Mouse (Mus musculus): ENCODE data around the gene Hid1. TPM values are rescaled to one million over a fixed set of nuclear protein-coding genes. Genes with fewer than 3 reads are reported as not detected.

The Hid1 gene
- polyA plus RNA-seq, 1 experiment from 2014 or later: 14.8 TPM

- WGBS: 43% methylated on average over 2 of the region's 2 CpGs
- Histone ChIP-seq H3K36me3 (no peaks in the 10 kb centered on the region), H3K27ac (no peak overlapping the region), H3K4me3 (no peak overlapping the region), H3K27me3 (ENCODE audit: insufficient read depth, poor library complexity, severe bottlenecking) (peaks cover 94% of the 10 kb centered on the region), H3K9me3 (no peaks in the 10 kb centered on the region), H3K4me1 (replicated peaks) (peaks cover 14% of the 10 kb centered on the region)
- DNase-seq (ENCODE audit: low spot score): no peak
Measured at GRCm38 (mm10) chr11:115372737-115373136, 5.2 kb upstream of the Hid1 start.

GRCm38 (mm10) chr11:115372015-115372414 lies 4.5 kb upstream of the Hid1 start:
- WGBS: 73% methylated on average over 1 of the region's 1 CpGs
- peaks cover 98% of the 10 kb centered on the region for H3K27me3 ChIP-seq (ENCODE audit: insufficient read depth, poor library complexity, severe bottlenecking)
- H3K4me1 ChIP-seq (replicated peaks): peaks cover 22% of the 10 kb centered on the region
- H3K4me3 ChIP-seq: no peak overlapping the region
- no peaks in the 10 kb centered on the region for H3K36me3 ChIP-seq
- no peak overlapping the region for H3K27ac ChIP-seq
- no peak for DNase-seq (ENCODE audit: low spot score)
- H3K9me3 ChIP-seq: no peaks in the 10 kb centered on the region

- DNase-seq (ENCODE audit: low spot score): no peak
- Histone ChIP-seq H3K27ac (no peak overlapping the region), H3K36me3 (no peaks in the 10 kb centered on the region), H3K4me1 (replicated peaks) (peaks cover 28% of the 10 kb centered on the region), H3K27me3 (ENCODE audit: insufficient read depth, poor library complexity, severe bottlenecking) (peaks cover 98% of the 10 kb centered on the region), H3K9me3 (no peaks in the 10 kb centered on the region), H3K4me3 (no peak overlapping the region)
- WGBS: 65% methylated on average over 8 of the region's 8 CpGs
Measured at GRCm38 (mm10) chr11:115371354-115371753, 3.8 kb upstream of the Hid1 start.

- peaks cover 98% of the 10 kb centered on the region for H3K27me3 ChIP-seq (ENCODE audit: insufficient read depth, poor library complexity, severe bottlenecking)
- 65% methylated on average over 7 of the region's 7 CpGs for WGBS
Measured at GRCm38 (mm10) chr11:115370368-115370767, 2.8 kb upstream of the Hid1 start.

GRCm38 (mm10) chr11:115366706-115367394 lies 706 bp downstream of the Hid1 start:
- Histone ChIP-seq H3K9me3 (no peaks in the 10 kb centered on the region), H3K4me3 (peak overlapping the region; percentile 70), H3K27me3 (ENCODE audit: insufficient read depth, poor library complexity, severe bottlenecking) (peaks cover 81% of the 10 kb centered on the region), H3K36me3 (no peaks in the 10 kb centered on the region), H3K27ac (peak overlapping the region; percentile 85), H3K4me1 (replicated peaks) (peaks cover 36% of the 10 kb centered on the region)
- DNase-seq (ENCODE audit: low spot score): peak; percentile 52
- 3% methylated on average over 28 of the region's 28 CpGs for WGBS

More at GRCm38 (mm10) chr11:115370368-115370767, 2.8 kb upstream of the Hid1 start:
- Histone ChIP-seq H3K4me3 (no peak overlapping the region), H3K27ac (no peak overlapping the region), H3K4me1 (replicated peaks) (peaks cover 38% of the 10 kb centered on the region), H3K9me3 (no peaks in the 10 kb centered on the region), H3K36me3 (no peaks in the 10 kb centered on the region)
- DNase-seq (ENCODE audit: low spot score): no peak

GRCm38 (mm10) chr11:115366039-115366705 lies 1.4 kb downstream of the Hid1 start:
- Histone ChIP-seq H3K27ac (peak overlapping the region; percentile 85; the same call in 1 of the 2 replicates), H3K27me3 (ENCODE audit: insufficient read depth, poor library complexity, severe bottlenecking) (peaks cover 74% of the 10 kb centered on the region)
- 46% methylated on average over 7 of the region's 7 CpGs for WGBS

GRCm38 (mm10) chr11:115364136-115364535 lies 3.4 kb downstream of the Hid1 start:
- no peak overlapping the region for H3K27ac ChIP-seq
- no peak for DNase-seq (ENCODE audit: low spot score)
- peaks cover 58% of the 10 kb centered on the region for H3K27me3 ChIP-seq (ENCODE audit: insufficient read depth, poor library complexity, severe bottlenecking)
- H3K9me3 ChIP-seq: no peaks in the 10 kb centered on the region
- 90% methylated on average over 3 of the region's 3 CpGs for WGBS
- H3K36me3 ChIP-seq: no peaks in the 10 kb centered on the region
- H3K4me3 ChIP-seq: no peak overlapping the region
- peaks cover 49% of the 10 kb centered on the region for H3K4me1 ChIP-seq (replicated peaks)

More at GRCm38 (mm10) chr11:115366039-115366705, 1.4 kb downstream of the Hid1 start:
- Histone ChIP-seq H3K36me3 (no peaks in the 10 kb centered on the region), H3K9me3 (no peaks in the 10 kb centered on the region), H3K4me3 (peak overlapping the region; percentile 70), H3K4me1 (replicated peaks) (peaks cover 36% of the 10 kb centered on the region)
- no peak for DNase-seq (ENCODE audit: low spot score)

GRCm38 (mm10) chr11:115359726-115360125 lies 7.8 kb downstream of the Hid1 start:
- H3K27me3 ChIP-seq (ENCODE audit: insufficient read depth, poor library complexity, severe bottlenecking): peaks cover 43% of the 10 kb centered on the region
- no peak for DNase-seq (ENCODE audit: low spot score)
- no peaks in the 10 kb centered on the region for H3K36me3 ChIP-seq
- H3K27ac ChIP-seq: peak overlapping the region; percentile 73
- WGBS: 68% methylated on average over 6 of the region's 6 CpGs
- H3K4me1 ChIP-seq (replicated peaks): peaks cover 31% of the 10 kb centered on the region
- no peak overlapping the region for H3K4me3 ChIP-seq
- no peaks in the 10 kb centered on the region for H3K9me3 ChIP-seq

- H3K4me1 ChIP-seq (replicated peaks): peaks cover 31% of the 10 kb centered on the region
- H3K36me3 ChIP-seq: no peaks in the 10 kb centered on the region
- H3K9me3 ChIP-seq: no peaks in the 10 kb centered on the region
- H3K4me3 ChIP-seq: no peak overlapping the region
- peaks cover 42% of the 10 kb centered on the region for H3K27me3 ChIP-seq (ENCODE audit: insufficient read depth, poor library complexity, severe bottlenecking)
- 51% methylated on average over 3 of the region's 3 CpGs for WGBS
- DNase-seq (ENCODE audit: low spot score): no peak
- peak overlapping the region; percentile 73 for H3K27ac ChIP-seq
Measured at GRCm38 (mm10) chr11:115359293-115359692, 8.3 kb downstream of the Hid1 start.

- DNase-seq (ENCODE audit: low spot score): peak; percentile 63
- H3K27me3 ChIP-seq (ENCODE audit: insufficient read depth, poor library complexity, severe bottlenecking): peaks cover 39% of the 10 kb centered on the region
- no peaks in the 10 kb centered on the region for H3K9me3 ChIP-seq
- 18% methylated on average over 5 of the region's 5 CpGs for WGBS
- no peaks in the 10 kb centered on the region for H3K36me3 ChIP-seq
- peak overlapping the region; percentile 73 for H3K27ac ChIP-seq
- no peak overlapping the region for H3K4me3 ChIP-seq
- H3K4me1 ChIP-seq (replicated peaks): peaks cover 25% of the 10 kb centered on the region
Measured at GRCm38 (mm10) chr11:115358468-115358867, 9.1 kb downstream of the Hid1 start.

- Histone ChIP-seq H3K4me3 (no peak overlapping the region), H3K27ac (no peak overlapping the region), H3K4me1 (replicated peaks) (peaks cover 12% of the 10 kb centered on the region), H3K36me3 (peaks cover 10% of the 10 kb centered on the region), H3K9me3 (no peaks in the 10 kb centered on the region), H3K27me3 (ENCODE audit: insufficient read depth, poor library complexity, severe bottlenecking) (peaks cover 67% of the 10 kb centered on the region)
- peak; percentile 85 for DNase-seq (ENCODE audit: low spot score)
- WGBS: 10% methylated on average over 8 of the region's 8 CpGs
Measured at GRCm38 (mm10) chr11:115354183-115354582, 13.4 kb downstream of the Hid1 start.

- H3K27ac ChIP-seq: no peak overlapping the region
- no peak for DNase-seq (ENCODE audit: low spot score)
- H3K4me1 ChIP-seq (replicated peaks): peaks cover 5% of the 10 kb centered on the region; the same call in 1 of the 2 replicates
- WGBS: 88% methylated on average over 5 of the region's 5 CpGs
- H3K4me3 ChIP-seq: no peak overlapping the region
- H3K27me3 ChIP-seq (ENCODE audit: insufficient read depth, poor library complexity, severe bottlenecking): peaks cover 68% of the 10 kb centered on the region
- H3K9me3 ChIP-seq: no peaks in the 10 kb centered on the region
- H3K36me3 ChIP-seq: peaks cover 17% of the 10 kb centered on the region
Measured at GRCm38 (mm10) chr11:115353375-115353774, 14.2 kb downstream of the Hid1 start.

- no peak for DNase-seq (ENCODE audit: low spot score)
- peaks cover 14% of the 10 kb centered on the region for H3K4me1 ChIP-seq (replicated peaks)
- 67% methylated on average over 4 of the region's 4 CpGs for WGBS
- H3K4me3 ChIP-seq: no peak overlapping the region
- no peaks in the 10 kb centered on the region for H3K9me3 ChIP-seq
- peaks cover 17% of the 10 kb centered on the region for H3K36me3 ChIP-seq
- H3K27ac ChIP-seq: no peak overlapping the region
- peaks cover 76% of the 10 kb centered on the region for H3K27me3 ChIP-seq (ENCODE audit: insufficient read depth, poor library complexity, severe bottlenecking)
Measured at GRCm38 (mm10) chr11:115349976-115350375, 17.6 kb downstream of the Hid1 start.
